Mouse (Mus musculus): ENCODE data around the gene Dctn5. TPM values are rescaled to one million over a fixed set of nuclear protein-coding genes. Genes with fewer than 3 reads are reported as not detected.

Gene Dctn5
- polyA plus RNA-seq, 1 experiment from 2014 or later: 116 TPM

- no peak; the same call in 1 of the 2 replicates for ATAC-seq (ENCODE audit: low read depth)
- Histone ChIP-seq H3K4me3 (ENCODE audit: low read length) (peak overlapping the region; percentile 74), H3K9me3 (ENCODE audit: control insufficient read depth, low read length) (no peaks in the 10 kb centered on the region), H3K27me3 (ENCODE audit: control insufficient read depth, insufficient read depth, low read depth, low read length) (no peaks in the 10 kb centered on the region), H3K9ac (ENCODE audit: low read length) (peak overlapping the region; percentile 75), H3K4me2 (ENCODE audit: low read depth, low read length) (peak overlapping the region; percentile 96), H3K36me3 (ENCODE audit: control insufficient read depth, insufficient read depth, low read length) (peaks cover 11% of the 10 kb centered on the region), H3K4me1 (replicated peaks; ENCODE audit: control insufficient read depth, insufficient read depth, low read length) (peaks cover 19% of the 10 kb centered on the region), H3K27ac (ENCODE audit: low read length) (peak overlapping the region; percentile 85)
- WGBS: 3% methylated on average over 13 of the region's 13 CpGs
Observed at GRCm38 (mm10) chr7:122158488-122158887, 25.6 kb downstream of the Dctn5 start.

GRCm38 (mm10) chr7:122158915-122159902 lies 26.4 kb downstream of the Dctn5 start, which contains the start of gene Plk1:
Gene Plk1 (plus strand): TSS chr7:122159439.
- peak within 1 kb of the TSS; percentile 74 for H3K4me3 ChIP-seq (ENCODE audit: low read length)
- peak; percentile 94 for ATAC-seq (ENCODE audit: low read depth)
- WGBS: under 1% methylated on average over 63 of the region's 63 CpGs
- peak within 1 kb of the TSS; percentile 96 for H3K4me2 ChIP-seq (ENCODE audit: low read depth, low read length)
- no peaks in the 10 kb centered on the region for H3K27me3 ChIP-seq (ENCODE audit: control insufficient read depth, insufficient read depth, low read depth, low read length)
- H3K9me3 ChIP-seq (ENCODE audit: control insufficient read depth, low read length): no peaks in the 10 kb centered on the region
- H3K9ac ChIP-seq (ENCODE audit: low read length): peak within 1 kb of the TSS; percentile 75
- H3K27ac ChIP-seq (ENCODE audit: low read length): peak within 1 kb of the TSS; percentile 85
- H3K36me3 ChIP-seq (ENCODE audit: control insufficient read depth, insufficient read depth, low read length): peaks cover 16% of the 10 kb centered on the region
- H3K4me1 ChIP-seq (replicated peaks; ENCODE audit: control insufficient read depth, insufficient read depth, low read length): peaks cover 19% of the 10 kb centered on the region

- peaks cover 19% of the 10 kb centered on the region for H3K4me1 ChIP-seq (replicated peaks; ENCODE audit: control insufficient read depth, insufficient read depth, low read length)
- peak overlapping the region; percentile 75 for H3K9ac ChIP-seq (ENCODE audit: low read length)
- peaks cover 21% of the 10 kb centered on the region for H3K36me3 ChIP-seq (ENCODE audit: control insufficient read depth, insufficient read depth, low read length)
- 0 out of 2 replicates have a peak, but pooled peaks have one; percentile 12 for ATAC-seq (ENCODE audit: low read depth)
- H3K27me3 ChIP-seq (ENCODE audit: control insufficient read depth, insufficient read depth, low read depth, low read length): no peaks in the 10 kb centered on the region
- H3K9me3 ChIP-seq (ENCODE audit: control insufficient read depth, low read length): no peaks in the 10 kb centered on the region
- peak overlapping the region; percentile 96 for H3K4me2 ChIP-seq (ENCODE audit: low read depth, low read length)
- peak overlapping the region; percentile 74 for H3K4me3 ChIP-seq (ENCODE audit: low read length)
- peak overlapping the region; percentile 85 for H3K27ac ChIP-seq (ENCODE audit: low read length)
- WGBS: 0% methylated on average over 12 of the region's 12 CpGs
Observed at GRCm38 (mm10) chr7:122160037-122160436, 27.2 kb downstream of the Dctn5 start.

- Histone ChIP-seq H3K9me3 (ENCODE audit: control insufficient read depth, low read length) (no peaks in the 10 kb centered on the region), H3K4me3 (ENCODE audit: low read length) (no peak overlapping the region), H3K36me3 (ENCODE audit: control insufficient read depth, insufficient read depth, low read length) (peaks cover 53% of the 10 kb centered on the region), H3K4me2 (ENCODE audit: low read depth, low read length) (no peak overlapping the region), H3K9ac (ENCODE audit: low read length) (no peak overlapping the region), H3K27me3 (ENCODE audit: control insufficient read depth, insufficient read depth, low read depth, low read length) (no peaks in the 10 kb centered on the region), H3K27ac (ENCODE audit: low read length) (no peak overlapping the region), H3K4me1 (replicated peaks; ENCODE audit: control insufficient read depth, insufficient read depth, low read length) (peaks cover 12% of the 10 kb centered on the region)
- no peak for ATAC-seq (ENCODE audit: low read depth)
- 93% methylated on average over 8 of the region's 8 CpGs for WGBS
Observed at GRCm38 (mm10) chr7:122163766-122164165, 30.9 kb downstream of the Dctn5 start.

GRCm38 (mm10) chr7:122167203-122167602 lies 34.4 kb downstream of the Dctn5 start:
- H3K4me2 ChIP-seq (ENCODE audit: low read depth, low read length): no peak overlapping the region
- H3K27me3 ChIP-seq (ENCODE audit: control insufficient read depth, insufficient read depth, low read depth, low read length): no peaks in the 10 kb centered on the region
- H3K4me1 ChIP-seq (replicated peaks; ENCODE audit: control insufficient read depth, insufficient read depth, low read length): no peaks in the 10 kb centered on the region
- no peak for ATAC-seq (ENCODE audit: low read depth)
- 93% methylated on average over 7 of the region's 7 CpGs for WGBS
- H3K4me3 ChIP-seq (ENCODE audit: low read length): no peak overlapping the region
- no peak overlapping the region for H3K27ac ChIP-seq (ENCODE audit: low read length)
- H3K9me3 ChIP-seq (ENCODE audit: control insufficient read depth, low read length): no peaks in the 10 kb centered on the region
- peaks cover 70% of the 10 kb centered on the region for H3K36me3 ChIP-seq (ENCODE audit: control insufficient read depth, insufficient read depth, low read length)
- no peak overlapping the region for H3K9ac ChIP-seq (ENCODE audit: low read length)

GRCm38 (mm10) chr7:122170705-122171104 lies 37.9 kb downstream of the Dctn5 start:
- H3K27ac ChIP-seq (ENCODE audit: low read length): no peak overlapping the region
- H3K36me3 ChIP-seq (ENCODE audit: control insufficient read depth, insufficient read depth, low read length): peaks cover 47% of the 10 kb centered on the region
- no peak overlapping the region for H3K4me3 ChIP-seq (ENCODE audit: low read length)
- 71% methylated on average over 6 of the region's 6 CpGs for WGBS
- H3K9ac ChIP-seq (ENCODE audit: low read length): no peak overlapping the region
- no peak for ATAC-seq (ENCODE audit: low read depth)
- H3K9me3 ChIP-seq (ENCODE audit: control insufficient read depth, low read length): no peaks in the 10 kb centered on the region
- H3K4me2 ChIP-seq (ENCODE audit: low read depth, low read length): no peak overlapping the region
- no peaks in the 10 kb centered on the region for H3K27me3 ChIP-seq (ENCODE audit: control insufficient read depth, insufficient read depth, low read depth, low read length)
- no peaks in the 10 kb centered on the region for H3K4me1 ChIP-seq (replicated peaks; ENCODE audit: control insufficient read depth, insufficient read depth, low read length)

- Histone ChIP-seq H3K27me3 (ENCODE audit: control insufficient read depth, insufficient read depth, low read depth, low read length) (no peaks in the 10 kb centered on the region), H3K9ac (ENCODE audit: low read length) (no peak overlapping the region), H3K4me2 (ENCODE audit: low read depth, low read length) (no peak overlapping the region), H3K27ac (ENCODE audit: low read length) (no peak overlapping the region), H3K36me3 (ENCODE audit: control insufficient read depth, insufficient read depth, low read length) (peaks cover 38% of the 10 kb centered on the region), H3K4me3 (ENCODE audit: low read length) (no peak overlapping the region), H3K4me1 (replicated peaks; ENCODE audit: control insufficient read depth, insufficient read depth, low read length) (no peaks in the 10 kb centered on the region), H3K9me3 (ENCODE audit: control insufficient read depth, low read length) (no peaks in the 10 kb centered on the region)
- ATAC-seq (ENCODE audit: low read depth): no peak
- 56% methylated on average over 10 of the region's 10 CpGs for WGBS
Observed at GRCm38 (mm10) chr7:122171613-122172012, 38.8 kb downstream of the Dctn5 start.

GRCm38 (mm10) chr7:122180720-122181119 lies 47.9 kb downstream of the Dctn5 start:
- no peak overlapping the region for H3K4me2 ChIP-seq (ENCODE audit: low read depth, low read length)
- no peak overlapping the region for H3K9ac ChIP-seq (ENCODE audit: low read length)
- ATAC-seq (ENCODE audit: low read depth): no peak
- H3K9me3 ChIP-seq (ENCODE audit: control insufficient read depth, low read length): no peaks in the 10 kb centered on the region
- H3K4me1 ChIP-seq (replicated peaks; ENCODE audit: control insufficient read depth, insufficient read depth, low read length): no peaks in the 10 kb centered on the region
- H3K4me3 ChIP-seq (ENCODE audit: low read length): no peak overlapping the region
- 78% methylated on average over 7 of the region's 7 CpGs for WGBS
- H3K27ac ChIP-seq (ENCODE audit: low read length): no peak overlapping the region
- H3K27me3 ChIP-seq (ENCODE audit: control insufficient read depth, insufficient read depth, low read depth, low read length): no peaks in the 10 kb centered on the region
- no peaks in the 10 kb centered on the region for H3K36me3 ChIP-seq (ENCODE audit: control insufficient read depth, insufficient read depth, low read length)

GRCm38 (mm10) chr7:122184569-122184968 lies 51.7 kb downstream of the Dctn5 start:
- peak; percentile 71; the same call in 1 of the 2 replicates for ATAC-seq (ENCODE audit: low read depth)
- H3K9ac ChIP-seq (ENCODE audit: low read length): no peak overlapping the region
- no peaks in the 10 kb centered on the region for H3K36me3 ChIP-seq (ENCODE audit: control insufficient read depth, insufficient read depth, low read length)
- H3K4me3 ChIP-seq (ENCODE audit: low read length): no peak overlapping the region
- H3K4me2 ChIP-seq (ENCODE audit: low read depth, low read length): no peak overlapping the region
- H3K4me1 ChIP-seq (replicated peaks; ENCODE audit: control insufficient read depth, insufficient read depth, low read length): no peaks in the 10 kb centered on the region
- no peaks in the 10 kb centered on the region for H3K27me3 ChIP-seq (ENCODE audit: control insufficient read depth, insufficient read depth, low read depth, low read length)
- WGBS: 50% methylated on average over 5 of the region's 5 CpGs
- no peak overlapping the region for H3K27ac ChIP-seq (ENCODE audit: low read length)
- no peaks in the 10 kb centered on the region for H3K9me3 ChIP-seq (ENCODE audit: control insufficient read depth, low read length)
